Mouse (Mus musculus): ENCODE measurements at regions not wholly inside any gene's neighbourhood (a gene's known extent, or its start where the extent isn't known, plus 50 kb on each side); places are given as distances from the start of the nearest gene placed in this dataset.
A peak's percentile ranks its signal among the peaks of the same experiment; 100 is the strongest.
"Not testable (repeated sequence)": the region's sequence is repeated elsewhere in the genome, so short reads cannot be mapped to it uniquely, and the experiment has no call there.

GRCm38 (mm10) chr13:32449710-32450417 lies 111.3 kb upstream of the Gmds start:
- no peak for DNase-seq (ENCODE audit: low spot score)

- DNase-seq (ENCODE audit: low spot score) = no peak
These were observed 106.0 kb upstream of the Gmds start for GRCm38 (mm10) chr13:32444531-32444930.

GRCm38 (mm10) chr13:32442025-32442424 lies 103.5 kb upstream of the Gmds start:
- DNase-seq (ENCODE audit: low spot score) = no peak

GRCm38 (mm10) chr13:32435136-32435535 lies 96.6 kb upstream of the Gmds start:
- DNase-seq (ENCODE audit: low spot score) = no peak

- DNase-seq (ENCODE audit: low spot score) = no peak
These were observed 89.9 kb upstream of the Gmds start for GRCm38 (mm10) chr13:32428482-32428881.

- DNase-seq (ENCODE audit: low spot score) = no peak
These were observed 88.4 kb upstream of the Gmds start for GRCm38 (mm10) chr13:32426906-32427305.

GRCm38 (mm10) chr13:32426199-32426598 lies 87.7 kb upstream of the Gmds start:
- no peak for DNase-seq (ENCODE audit: low spot score)

GRCm38 (mm10) chr13:32424543-32424942 lies 86.0 kb upstream of the Gmds start:
- DNase-seq (ENCODE audit: low spot score) = not testable (repeated sequence)

GRCm38 (mm10) chr13:32422485-32422884 lies 83.9 kb upstream of the Gmds start:
- DNase-seq (ENCODE audit: low spot score) = no peak

- no peak for DNase-seq (ENCODE audit: low spot score)
These were observed 80.8 kb upstream of the Gmds start for GRCm38 (mm10) chr13:32419326-32419725.

- DNase-seq (ENCODE audit: low spot score) = no peak
These were observed 80.1 kb upstream of the Gmds start for GRCm38 (mm10) chr13:32418655-32419054.

- DNase-seq (ENCODE audit: low spot score) = no peak
These were observed 79.4 kb upstream of the Gmds start for GRCm38 (mm10) chr13:32417907-32418306.

- DNase-seq (ENCODE audit: low spot score) = peak; percentile 32
These were observed 72.9 kb upstream of the Gmds start for GRCm38 (mm10) chr13:32411287-32411935.

GRCm38 (mm10) chr13:32410065-32410464 lies 71.5 kb upstream of the Gmds start:
- DNase-seq (ENCODE audit: low spot score) = no peak

- no peak for DNase-seq (ENCODE audit: low spot score)
These were observed 60.1 kb upstream of the Gmds start for GRCm38 (mm10) chr13:32398616-32399015.

All from c-Kit-positive CD71-positive TER-119-positive erythroid progenitor cells, embryonic 14.5 days (primary cell).